Mouse (Mus musculus) cerebellum, postnatal 36 days (tissue): ENCODE results near the gene Arhgef28.

Experiments
- DNase-seq, 2 experiments: peaks; one replicate each; pipeline ENCODE4 v3.0.0; 2021 to 2022; ENCODE audit warnings: mixed read lengths in 2 of 2

The Arhgef28 gene

GRCm38 (mm10) chr13:97899604-97900379 lies 306.4 kb downstream of the Arhgef28 start:
- no peak for DNase-seq

DNA sequence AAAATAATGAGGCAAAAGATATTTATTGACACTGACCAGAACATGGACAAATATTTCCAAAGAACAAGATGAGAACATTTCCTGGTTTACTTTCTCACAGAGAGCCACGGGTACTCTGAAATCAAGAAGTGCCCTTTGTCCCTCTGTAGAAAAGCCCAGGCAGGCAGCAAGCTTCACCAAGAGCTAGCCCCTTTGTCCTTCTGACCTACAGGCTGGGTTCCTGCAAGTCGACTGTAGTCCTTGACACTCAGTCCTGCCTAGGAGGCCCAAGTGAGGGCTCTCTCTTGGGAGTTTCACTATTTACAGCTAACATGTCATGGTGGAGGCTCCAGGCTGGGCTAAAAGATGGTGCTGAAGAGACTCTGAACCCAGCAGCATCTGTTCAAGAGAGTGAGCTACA lies 307.6 kb downstream of the Arhgef28 start:
- no peak for DNase-seq

- peak in 1 of 2 experiments; percentile 4 for DNase-seq
These were observed 313.0 kb downstream of the Arhgef28 start for GRCm38 (mm10) chr13:97893031-97893825.

DNA sequence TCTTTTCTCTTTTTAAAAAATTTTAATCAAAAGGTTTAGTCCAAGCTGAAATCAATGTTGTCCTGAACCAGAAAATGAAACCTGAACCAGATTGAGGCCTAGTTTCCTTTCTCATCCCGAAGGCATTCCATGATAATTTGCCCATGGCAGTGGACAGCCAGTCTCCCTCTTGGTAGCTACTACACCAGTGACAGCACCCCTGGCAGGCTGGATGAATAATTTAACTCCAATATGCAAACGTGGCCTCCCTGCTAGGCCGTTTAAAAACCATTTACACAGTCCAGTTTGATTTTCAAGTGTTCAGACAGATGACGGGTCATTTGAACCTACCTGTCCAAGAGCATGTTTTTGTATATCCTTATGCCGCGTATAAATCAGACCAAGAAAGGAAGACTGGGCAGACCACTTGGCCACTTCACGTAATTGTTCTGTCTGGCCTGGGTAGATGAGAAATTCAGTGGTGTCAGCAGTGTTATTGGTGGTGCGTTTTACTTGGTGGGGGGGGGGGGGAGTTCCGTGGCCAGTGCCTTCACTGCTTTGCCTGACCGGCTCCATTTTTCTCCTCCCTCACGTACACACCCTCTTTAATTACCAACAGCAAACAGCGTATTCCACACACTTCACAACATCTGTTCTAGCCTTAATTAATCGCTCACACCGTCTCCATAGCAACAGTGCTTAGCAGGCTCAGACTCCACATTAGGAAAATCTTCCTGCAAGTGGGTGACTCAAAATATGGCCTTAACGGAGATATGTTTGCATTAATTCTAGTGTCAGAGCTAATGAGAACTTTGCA lies 314.0 kb downstream of the Arhgef28 start:
- DNase-seq, result no peak

GRCm38 (mm10) chr13:97888046-97888445 lies 318.2 kb downstream of the Arhgef28 start:
- DNase-seq, result no peak

GRCm38 (mm10) chr13:97887558-97887957 lies 318.7 kb downstream of the Arhgef28 start:
- no peak for DNase-seq

DNA sequence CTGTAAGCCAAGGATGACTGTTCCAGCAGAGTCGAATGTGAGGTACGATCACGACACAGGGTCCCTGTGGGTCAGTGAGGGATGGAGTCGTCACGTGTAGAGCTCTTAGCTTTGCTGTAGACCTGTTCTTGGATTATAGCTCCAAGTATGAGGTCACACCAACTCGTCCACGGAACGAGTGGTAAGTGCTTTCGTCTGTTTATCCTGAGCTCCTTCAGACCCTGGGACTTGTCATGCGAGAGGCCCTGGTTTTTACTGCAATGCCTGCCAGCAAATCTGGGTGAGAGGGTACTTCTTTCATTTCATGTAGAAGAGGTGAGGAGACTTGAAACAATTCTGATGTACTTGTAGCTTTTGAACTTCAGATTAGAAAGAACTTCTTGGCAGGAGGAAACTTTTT lies 322.6 kb downstream of the Arhgef28 start:
- DNase-seq, result no peak

- DNase-seq, result no peak
These were observed 329.8 kb downstream of the Arhgef28 start for GRCm38 (mm10) chr13:97876450-97876849.

GRCm38 (mm10) chr13:97876031-97876430 lies 330.2 kb downstream of the Arhgef28 start:
- DNase-seq, result no peak

DNA sequence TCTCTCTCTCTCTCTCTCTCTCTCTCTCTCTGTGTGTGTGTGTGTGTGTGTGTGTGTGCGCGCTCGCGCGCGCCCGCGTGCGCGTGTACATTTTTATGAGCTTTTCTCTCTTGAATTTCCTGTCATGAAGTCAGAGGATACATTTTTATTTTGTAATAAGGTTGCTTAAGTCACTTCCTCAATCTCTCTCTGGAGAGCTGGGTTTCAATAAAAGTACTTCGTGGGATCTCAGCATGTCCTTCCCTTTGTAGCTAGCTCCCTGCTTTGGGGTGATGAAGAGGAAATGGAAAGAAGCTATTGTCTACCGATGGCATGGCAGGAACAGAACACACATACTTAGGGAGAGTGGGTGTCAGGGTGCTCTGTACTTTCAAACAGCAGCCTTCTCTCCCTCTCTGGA lies 336.8 kb downstream of the Arhgef28 start:
- DNase-seq, result no peak

DNA sequence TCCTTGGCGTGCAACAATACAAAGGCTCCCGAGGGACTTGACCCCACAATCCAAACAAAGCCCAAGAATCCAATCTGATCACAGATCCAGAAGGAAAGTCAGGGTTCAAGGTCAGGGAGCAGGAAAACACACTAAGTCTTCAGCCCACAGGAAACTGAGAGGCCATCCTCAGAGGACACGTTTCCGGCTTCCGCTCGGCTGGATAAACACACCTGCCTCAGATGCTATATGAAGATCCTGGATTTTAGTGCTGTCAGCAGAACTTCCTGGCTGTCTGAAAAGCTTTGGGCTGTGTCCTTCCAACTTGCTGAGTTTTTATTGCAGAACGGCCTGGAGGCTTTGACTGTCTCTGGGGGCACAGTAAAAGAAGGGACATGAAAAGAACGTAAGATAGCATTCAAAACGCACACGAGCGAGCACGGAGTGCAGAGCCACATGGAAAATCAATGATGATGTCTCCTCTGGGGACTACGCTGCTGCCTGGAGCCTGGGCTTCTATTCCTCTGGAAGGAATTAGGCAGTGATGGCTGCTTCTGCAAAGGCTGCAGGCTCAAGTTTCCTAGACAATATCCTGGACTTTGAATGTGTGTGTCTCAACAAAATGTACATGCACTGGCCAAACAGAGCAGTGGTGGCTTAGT lies 338.8 kb downstream of the Arhgef28 start:
- no peak for DNase-seq

- no peak for DNase-seq
These were observed 347.2 kb downstream of the Arhgef28 start for GRCm38 (mm10) chr13:97859071-97859470.

DNA sequence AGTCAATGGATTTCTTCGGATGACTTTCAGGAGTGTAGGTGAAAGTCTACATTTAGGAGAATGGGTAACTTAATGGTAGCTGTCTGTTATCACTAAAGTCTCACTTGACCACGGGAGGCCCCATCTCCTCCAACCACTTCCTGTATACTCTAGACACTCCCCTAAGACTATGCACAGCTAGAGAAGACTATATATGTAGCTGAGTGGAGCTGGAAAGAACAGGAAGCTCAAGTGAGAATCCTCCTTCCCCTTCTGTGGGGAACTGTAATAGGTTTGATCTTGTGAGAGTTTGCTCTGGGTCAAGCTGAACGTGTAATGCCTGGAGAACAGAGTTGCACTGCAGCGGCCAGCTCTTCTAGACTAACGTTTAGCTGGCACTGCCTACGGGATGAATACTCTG lies 348.4 kb downstream of the Arhgef28 start:
- no peak for DNase-seq

DNA sequence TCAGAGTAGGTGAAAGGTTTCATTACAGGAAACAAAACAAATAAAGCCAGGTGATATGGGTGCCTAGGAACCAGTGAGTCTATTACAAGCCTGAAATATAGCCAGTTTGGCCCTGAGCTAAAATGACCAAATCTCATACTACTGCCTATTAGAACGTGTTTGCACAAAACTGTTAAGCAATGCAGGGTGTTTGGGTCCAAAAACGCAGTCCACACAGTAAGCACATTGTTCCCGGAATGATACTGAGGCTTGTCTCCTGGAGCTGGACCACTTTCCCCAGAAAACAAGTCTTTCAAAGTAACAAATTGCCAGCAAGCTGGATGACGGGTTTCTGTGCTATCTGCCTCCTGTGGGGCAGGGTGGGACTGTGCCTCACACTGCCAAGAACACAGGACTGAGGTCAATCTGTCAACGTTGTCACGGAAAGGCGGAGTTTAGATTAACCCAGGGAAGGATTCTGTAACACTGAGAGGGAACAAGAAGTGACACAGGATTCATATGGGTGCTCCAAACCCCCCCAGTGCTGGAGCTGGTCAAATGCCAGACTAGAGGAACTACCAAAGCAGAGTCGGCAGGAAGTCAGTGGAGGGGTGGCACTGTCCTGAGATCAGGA lies 352.8 kb downstream of the Arhgef28 start:
- DNase-seq, result no peak
